Mouse (Mus musculus) embryonic facial prominence, embryonic 12.5 days (tissue): ENCODE results near the gene Mrpl33. TPM values are rescaled to one million over a fixed set of nuclear protein-coding genes. Genes with fewer than 3 reads are reported as not detected.
A peak's percentile ranks its signal among the peaks of the same experiment; 100 is the strongest.
"Not testable (repeated sequence)": the region's sequence is repeated elsewhere in the genome, so short reads cannot be mapped to it uniquely, and the experiment has no call there.

ENCODE experiments used
- ATAC-seq: fragments of 200-750 bp; cut with Nextera tagmentation; 2 replicates; pipeline ENCODE4 v1.8.0; 2017; ENCODE audit not compliant: insufficient number of reproducible peaks, insufficient read depth, low FRiP score, low TSS enrichment
- H3K27ac ChIP-seq: fragments of 300-500 bp; sonication (generic); 2 replicates; pipeline ENCODE4 v1.5.1; 2016; ENCODE audit warnings: mild to moderate bottlenecking
- H3K27me3 ChIP-seq: fragments of 300-500 bp; sonication (generic); 2 replicates; pipeline ENCODE4 v1.6.1; 2016; ENCODE audit warnings: mild to moderate bottlenecking, moderate library complexity
- H3K36me3 ChIP-seq: fragments of 300-500 bp; sonication (generic); 2 replicates; pipeline ENCODE4 v1.6.1; 2016; ENCODE audit warnings: mild to moderate bottlenecking
- H3K4me1 ChIP-seq: fragments of 300-500 bp; sonication (generic); 2 replicates; pipeline ENCODE4 v1.6.1; 2016
- H3K4me2 ChIP-seq: fragments of 300-500 bp; sonication (generic); replicated peaks from 2 replicates; pipeline ENCODE4 v1.6.1; 2016; ENCODE audit warnings: mild to moderate bottlenecking, moderate library complexity
- H3K4me3 ChIP-seq: fragments of 300-500 bp; sonication (generic); 2 replicates; pipeline ENCODE4 v1.5.1; 2016; ENCODE audit warnings: mild to moderate bottlenecking
- H3K9ac ChIP-seq: fragments of 300-500 bp; sonication (generic); 2 replicates; pipeline ENCODE4 v1.6.1; 2016; ENCODE audit warnings: mild to moderate bottlenecking, moderate library complexity
- H3K9me3 ChIP-seq: fragments of 300-500 bp; sonication (generic); 2 replicates; pipeline ENCODE4 v1.6.1; 2016; ENCODE audit warnings: mild to moderate bottlenecking, moderate library complexity
- WGBS: fragments of 180-500 bp; shearing (Covaris S2); methylation state at CpG from one replicate; pipeline ENCODE4 v1.1.7; 2016; 5-methylcytosine and 5-hydroxymethylcytosine counted together
- polyA plus RNA-seq: library from polyadenylated mRNA; unstranded; fragments of >200 nt; fragmentation: Nextera tagmentation; extraction: Ambion mirVana; gene quantifications from 2 replicates; pipeline ENCODE4 v1.2.1, GENCODE M21; 2016

Gene Mrpl33
- polyA plus RNA-seq, 1 experiment from 2014 or later = 230 TPM

GRCm38 (mm10) chr5:31573722-31574121 is 23.0 kb upstream of the Mrpl33 start:
- H3K27me3 ChIP-seq = no peaks in the 10 kb centered on the region
- no peaks in the 10 kb centered on the region for H3K36me3 ChIP-seq
- H3K9ac ChIP-seq = no peak overlapping the region
- WGBS = 91% methylated on average over 3 of the region's 3 CpGs
- H3K4me1 ChIP-seq = peaks cover 9% of the 10 kb centered on the region
- H3K4me2 ChIP-seq = no peak overlapping the region
- no peaks in the 10 kb centered on the region for H3K9me3 ChIP-seq
- no peak overlapping the region for H3K4me3 ChIP-seq
- no peak overlapping the region for H3K27ac ChIP-seq
- ATAC-seq = no peak

GRCm38 (mm10) chr5:31576539-31576975 is 20.2 kb upstream of the Mrpl33 start:
- Histone ChIP-seq H3K36me3 (no peaks in the 10 kb centered on the region), H3K27ac (no peak overlapping the region), H3K9me3 (no peaks in the 10 kb centered on the region), H3K4me2 (no peak overlapping the region), H3K4me3 (no peak overlapping the region), H3K9ac (no peak overlapping the region), H3K4me1 (0 out of 2 replicates have a peak, but pooled peaks cover under 1% of the 10 kb centered on the region), H3K27me3 (no peaks in the 10 kb centered on the region)
- ATAC-seq = no peak
- WGBS = 88% methylated on average over 5 of the region's 7 CpGs

- Histone ChIP-seq H3K36me3 (no peaks in the 10 kb centered on the region), H3K4me2 (no peak overlapping the region), H3K4me1 (no peaks in the 10 kb centered on the region), H3K27me3 (no peaks in the 10 kb centered on the region), H3K9me3 (no peaks in the 10 kb centered on the region), H3K27ac (no peak overlapping the region), H3K9ac (no peak overlapping the region), H3K4me3 (no peak overlapping the region)
- 79% methylated on average over 6 of the region's 6 CpGs for WGBS
- no peak for ATAC-seq
Observed at GRCm38 (mm10) chr5:31581263-31581662, 15.5 kb upstream of the Mrpl33 start.

GRCm38 (mm10) chr5:31581932-31582331 is 14.8 kb upstream of the Mrpl33 start:
- no peaks in the 10 kb centered on the region for H3K9me3 ChIP-seq
- no peak for ATAC-seq
- H3K27me3 ChIP-seq = no peaks in the 10 kb centered on the region
- H3K36me3 ChIP-seq = no peaks in the 10 kb centered on the region
- WGBS = 75% methylated on average over 3 of the region's 3 CpGs
- no peak overlapping the region for H3K4me2 ChIP-seq
- no peak overlapping the region for H3K9ac ChIP-seq
- no peak overlapping the region for H3K27ac ChIP-seq
- no peak overlapping the region for H3K4me3 ChIP-seq
- H3K4me1 ChIP-seq = no peaks in the 10 kb centered on the region

- Histone ChIP-seq H3K27me3 (no peaks in the 10 kb centered on the region), H3K9ac (no peak overlapping the region), H3K4me1 (no peaks in the 10 kb centered on the region), H3K4me3 (no peak overlapping the region), H3K27ac (no peak overlapping the region), H3K9me3 (no peaks in the 10 kb centered on the region), H3K4me2 (no peak overlapping the region), H3K36me3 (no peaks in the 10 kb centered on the region)
- no peak for ATAC-seq
- WGBS = 80% methylated on average over 2 of the region's 2 CpGs
Observed at GRCm38 (mm10) chr5:31583261-31583660, 13.5 kb upstream of the Mrpl33 start.

GRCm38 (mm10) chr5:31585526-31585925 is 11.2 kb upstream of the Mrpl33 start:
- Histone ChIP-seq H3K36me3 (no peaks in the 10 kb centered on the region), H3K9me3 (no peaks in the 10 kb centered on the region), H3K27me3 (no peaks in the 10 kb centered on the region), H3K4me2 (no peak overlapping the region), H3K4me3 (no peak overlapping the region), H3K27ac (no peak overlapping the region), H3K4me1 (no peaks in the 10 kb centered on the region), H3K9ac (no peak overlapping the region)
- no peak for ATAC-seq
- 91% methylated on average over 4 of the region's 4 CpGs for WGBS

GRCm38 (mm10) chr5:31588016-31588415 is 8.7 kb upstream of the Mrpl33 start:
- 37% methylated on average over 2 of the region's 2 CpGs for WGBS
- Histone ChIP-seq H3K4me2 (no peak overlapping the region), H3K27ac (no peak overlapping the region), H3K9me3 (no peaks in the 10 kb centered on the region), H3K36me3 (no peaks in the 10 kb centered on the region), H3K4me3 (no peak overlapping the region), H3K4me1 (no peaks in the 10 kb centered on the region), H3K27me3 (no peaks in the 10 kb centered on the region), H3K9ac (no peak overlapping the region)
- ATAC-seq = no peak

- not testable (repeated sequence) for H3K27me3 ChIP-seq, H3K9ac ChIP-seq, ATAC-seq, H3K36me3 ChIP-seq, H3K4me1 ChIP-seq, H3K27ac ChIP-seq, H3K4me3 ChIP-seq, H3K4me2 ChIP-seq, H3K9me3 ChIP-seq
- WGBS = 83% methylated on average over 8 of the region's 8 CpGs
Observed at GRCm38 (mm10) chr5:31588672-31589071, 8.1 kb upstream of the Mrpl33 start.

GRCm38 (mm10) chr5:31589711-31590319 is 6.9 kb upstream of the Mrpl33 start:
- Histone ChIP-seq H3K27me3 (no peaks in the 10 kb centered on the region), H3K9me3 (no peaks in the 10 kb centered on the region), H3K4me1 (no peaks in the 10 kb centered on the region), H3K4me3 (no peak overlapping the region), H3K36me3 (no peaks in the 10 kb centered on the region), H3K4me2 (no peak overlapping the region), H3K27ac (no peak overlapping the region), H3K9ac (no peak overlapping the region)
- no peak for ATAC-seq
- 59% methylated on average over 14 of the region's 14 CpGs for WGBS

- ATAC-seq = no peak
Observed at GRCm38 (mm10) chr5:31591122-31591521, 5.6 kb upstream of the Mrpl33 start.

GRCm38 (mm10) chr5:31595868-31596267 is 867 bp upstream of the Mrpl33 start:
- Histone ChIP-seq H3K27me3 (no peaks in the 10 kb centered on the region), H3K9ac (no peak overlapping the region), H3K9me3 (no peaks in the 10 kb centered on the region), H3K27ac (no peak overlapping the region), H3K4me3 (no peak overlapping the region), H3K36me3 (no peaks in the 10 kb centered on the region), H3K4me1 (peaks cover 4% of the 10 kb centered on the region; the same call in 1 of the 2 replicates), H3K4me2 (no peak overlapping the region)
- ATAC-seq = no peak
- WGBS = 45% methylated on average over 4 of the region's 4 CpGs

More at GRCm38 (mm10) chr5:31591122-31591521, 5.6 kb upstream of the Mrpl33 start:
- H3K36me3 ChIP-seq = no peaks in the 10 kb centered on the region
- no peaks in the 10 kb centered on the region for H3K27me3 ChIP-seq
- H3K9me3 ChIP-seq = no peaks in the 10 kb centered on the region
- H3K27ac ChIP-seq = no peak overlapping the region
- 92% methylated on average over 7 of the region's 7 CpGs for WGBS
- H3K9ac ChIP-seq = no peak overlapping the region
- H3K4me3 ChIP-seq = no peak overlapping the region
- H3K4me2 ChIP-seq = no peak overlapping the region
- H3K4me1 ChIP-seq = no peaks in the 10 kb centered on the region

GRCm38 (mm10) chr5:31597430-31597944 is 752 bp downstream of the Mrpl33 start:
- no peaks in the 10 kb centered on the region for H3K9me3 ChIP-seq
- no peak overlapping the region for H3K4me3 ChIP-seq
- 73% methylated on average over 6 of the region's 6 CpGs for WGBS
- peak overlapping the region; percentile 69 for H3K4me2 ChIP-seq
- no peaks in the 10 kb centered on the region for H3K36me3 ChIP-seq
- no peak overlapping the region for H3K27ac ChIP-seq
- H3K9ac ChIP-seq = no peak overlapping the region
- H3K4me1 ChIP-seq = peaks cover 4% of the 10 kb centered on the region; the same call in 1 of the 2 replicates
- H3K27me3 ChIP-seq = no peaks in the 10 kb centered on the region
- no peak for ATAC-seq
